Mouse (Mus musculus): ENCODE measurements around the gene Ifitm2. TPM values are rescaled to one million over a fixed set of nuclear protein-coding genes. Genes with fewer than 3 reads are reported as not detected.

Ifitm2 gene
- polyA plus RNA-seq, 3 experiments from 2014 or later, result 60.0 to 93.0 (median 74.2) TPM

- ATAC-seq, result no peak
Observed at GRCm38 (mm10) chr7:140942341-140942740, 13.4 kb downstream of the Ifitm2 start.

GRCm38 (mm10) chr7:140941222-140942051 is 14.3 kb downstream of the Ifitm2 start, which contains the start of gene Pgghg:
TSS of gene Pgghg (plus strand) at chr7:140941391.
- peak; percentile 91 for ATAC-seq

GRCm38 (mm10) chr7:140939669-140940171 is 16.1 kb downstream of the Ifitm2 start:
- ATAC-seq, result no peak

- no peak for ATAC-seq
Observed at GRCm38 (mm10) chr7:140938896-140939295, 16.9 kb downstream of the Ifitm2 start.

GRCm38 (mm10) chr7:140938436-140938835 is 17.4 kb downstream of the Ifitm2 start:
- no peak for ATAC-seq

GRCm38 (mm10) chr7:140927181-140927580 is 28.6 kb downstream of the Ifitm2 start:
- no peak for ATAC-seq

- ATAC-seq, result no peak
Observed at GRCm38 (mm10) chr7:140923070-140923775, 32.6 kb downstream of the Ifitm2 start.

- no peak for ATAC-seq
Observed at GRCm38 (mm10) chr7:140922398-140923069, 33.3 kb downstream of the Ifitm2 start.

GRCm38 (mm10) chr7:140921225-140921975 is 34.4 kb downstream of the Ifitm2 start:
- no peak for ATAC-seq

- no peak for ATAC-seq
Observed at GRCm38 (mm10) chr7:140920418-140921029, 35.3 kb downstream of the Ifitm2 start, which contains the start of gene Nlrp6. TSS of gene Nlrp6 (plus strand) at chr7:140920902.

GRCm38 (mm10) chr7:140919911-140920310 is 35.9 kb downstream of the Ifitm2 start:
- no peak for ATAC-seq

- no peak for ATAC-seq
Observed at GRCm38 (mm10) chr7:140914031-140914690, 41.6 kb downstream of the Ifitm2 start.

- no peak for ATAC-seq
Observed at GRCm38 (mm10) chr7:140912846-140913482, 42.8 kb downstream of the Ifitm2 start.

GRCm38 (mm10) chr7:140912293-140912692 is 43.5 kb downstream of the Ifitm2 start:
- no peak for ATAC-seq

GRCm38 (mm10) chr7:140908634-140909107 is 47.1 kb downstream of the Ifitm2 start:
- peak; percentile 86 for ATAC-seq

GRCm38 (mm10) chr7:140908181-140908580 is 47.6 kb downstream of the Ifitm2 start:
- no peak for ATAC-seq

GRCm38 (mm10) chr7:140907697-140908096 is 48.1 kb downstream of the Ifitm2 start:
- ATAC-seq, result no peak

GRCm38 (mm10) chr7:140907131-140907530 is 48.7 kb downstream of the Ifitm2 start:
- ATAC-seq, result no peak

- no peak for ATAC-seq
Observed at GRCm38 (mm10) chr7:140905642-140906081, 50.1 kb downstream of the Ifitm2 start.

Data from inflammation-experienced regulatory T-cells, adult 6 months (primary cell).